Mouse (Mus musculus): ENCODE measurements around the gene Rnf7. TPM values are rescaled to one million over a fixed set of nuclear protein-coding genes. Genes with fewer than 3 reads are reported as not detected.
A peak's percentile ranks its signal among the peaks of the same experiment; 100 is the strongest.

Gene Rnf7
- polyA plus RNA-seq, 1 experiment from 2014 or later = 235 TPM

GRCm38 (mm10) chr9:96432575-96432974 is 45.9 kb downstream of the Rnf7 start:
- Histone ChIP-seq H3K27ac (no peak overlapping the region), H3K4me2 (no peak overlapping the region), H3K9ac (no peak overlapping the region), H3K9me3 (replicated peaks) (no peaks in the 10 kb centered on the region), H3K4me1 (peaks cover 9% of the 10 kb centered on the region), H3K4me3 (no peak overlapping the region), H3K27me3 (peaks cover 13% of the 10 kb centered on the region; the same call in 1 of the 2 replicates), H3K36me3 (ENCODE audit: poor library complexity, severe bottlenecking) (no peaks in the 10 kb centered on the region)
- WGBS = 91% methylated on average over 3 of the region's 3 CpGs
- ATAC-seq = no peak

GRCm38 (mm10) chr9:96431081-96431480 is 47.4 kb downstream of the Rnf7 start:
- Histone ChIP-seq H3K27me3 (0 out of 2 replicates have a peak, but pooled peaks cover under 1% of the 10 kb centered on the region), H3K9me3 (replicated peaks) (no peaks in the 10 kb centered on the region), H3K4me1 (no peaks in the 10 kb centered on the region), H3K9ac (no peak overlapping the region), H3K36me3 (ENCODE audit: poor library complexity, severe bottlenecking) (no peaks in the 10 kb centered on the region), H3K4me2 (no peak overlapping the region), H3K27ac (no peak overlapping the region), H3K4me3 (no peak overlapping the region)
- WGBS = 71% methylated on average over 3 of the region's 3 CpGs
- no peak for ATAC-seq

- 83% methylated on average over 17 of the region's 17 CpGs for WGBS
- 0 out of 2 replicates have a peak, but pooled peaks cover 2% of the 10 kb centered on the region for H3K27me3 ChIP-seq
Observed at GRCm38 (mm10) chr9:96428336-96429046, 50.0 kb downstream of the Rnf7 start.

GRCm38 (mm10) chr9:96424027-96424426 is 54.4 kb downstream of the Rnf7 start:
- Histone ChIP-seq H3K27me3 (0 out of 2 replicates have a peak, but pooled peaks cover 2% of the 10 kb centered on the region), H3K4me3 (no peak overlapping the region), H3K36me3 (ENCODE audit: poor library complexity, severe bottlenecking) (no peaks in the 10 kb centered on the region), H3K9me3 (replicated peaks) (no peaks in the 10 kb centered on the region), H3K27ac (no peak overlapping the region), H3K4me1 (no peaks in the 10 kb centered on the region), H3K9ac (no peak overlapping the region), H3K4me2 (no peak overlapping the region)
- no peak for ATAC-seq
- WGBS = 47% methylated on average over 8 of the region's 8 CpGs

More at GRCm38 (mm10) chr9:96428336-96429046, 50.0 kb downstream of the Rnf7 start:
- H3K4me1 ChIP-seq = no peaks in the 10 kb centered on the region
- ATAC-seq = peak; percentile 84; the same call in 1 of the 2 replicates
- no peak overlapping the region for H3K4me3 ChIP-seq
- no peak overlapping the region for H3K27ac ChIP-seq
- no peaks in the 10 kb centered on the region for H3K36me3 ChIP-seq (ENCODE audit: poor library complexity, severe bottlenecking)
- H3K4me2 ChIP-seq = no peak overlapping the region
- no peak overlapping the region for H3K9ac ChIP-seq
- no peaks in the 10 kb centered on the region for H3K9me3 ChIP-seq (replicated peaks)

Other genes with a start within 250 kb of the Rnf7 start
- gene Atp1b3, start 114.2 kb downstream of the Rnf7 start, polyA plus RNA-seq (2015; fragmentation: Nextera tagmentation; extraction: Ambion mirVana) = 156 and 158 TPM in 2 replicates
- 0.10 and 0.14 TPM in 2 replicates for gene Gm28729, start 46.6 kb upstream of the Rnf7 start, polyA plus RNA-seq (2015; fragmentation: Nextera tagmentation; extraction: Ambion mirVana)
- 16.0 TPM in 2 replicates for gene Rasa2, start 152.9 kb upstream of the Rnf7 start, polyA plus RNA-seq (2015; fragmentation: Nextera tagmentation; extraction: Ambion mirVana)

All from forebrain, embryonic 13.5 days (tissue).